Mouse (Mus musculus) midbrain, postnatal 0 days (tissue): ENCODE results near the gene Lypd6b. TPM values are rescaled to one million over a fixed set of nuclear protein-coding genes. Genes with fewer than 3 reads are reported as not detected.

ENCODE experiments used
- ATAC-seq: fragments of 200-750 bp; cut with Nextera tagmentation; 2 replicates; pipeline ENCODE4 v1.8.0; 2017; ENCODE audit warnings: moderate number of reproducible peaks, mild to moderate bottlenecking, moderate TSS enrichment, moderate library complexity; ENCODE audit not compliant: low FRiP score
- DNase-seq: peaks from one replicate; pipeline ENCODE4 v3.0.0-alpha.2; 2015; ENCODE audit warnings: low spot score
- H3K27ac ChIP-seq: fragments of 300-500 bp; sonication (generic); 2 replicates; pipeline ENCODE4 v1.5.1; 2014; ENCODE audit warnings: low read depth, mild to moderate bottlenecking, low read length, mixed read lengths
- H3K27me3 ChIP-seq: fragments of 300-500 bp; sonication (generic); 2 replicates; pipeline ENCODE4 v1.6.1; 2014; ENCODE audit warnings: low read length, control low read depth, mixed read lengths; ENCODE audit not compliant: insufficient read depth
- H3K36me3 ChIP-seq: fragments of 300-500 bp; sonication (generic); 2 replicates; pipeline ENCODE4 v1.6.1; 2014; ENCODE audit warnings: low read length, control low read depth, mixed read lengths; ENCODE audit not compliant: insufficient read depth
- H3K4me1 ChIP-seq: fragments of 300-500 bp; sonication (generic); 2 replicates; pipeline ENCODE4 v1.6.1; 2014; ENCODE audit warnings: mild to moderate bottlenecking, control low read depth, antibody characterized with exemption, low read length, mixed read lengths; ENCODE audit not compliant: insufficient read depth
- H3K4me2 ChIP-seq: fragments of 300-500 bp; sonication (generic); 2 replicates; pipeline ENCODE4 v1.6.1; 2014; ENCODE audit warnings: low read depth, mild to moderate bottlenecking, low read length, mixed read lengths; ENCODE audit not compliant: poor library complexity, severe bottlenecking
- H3K4me3 ChIP-seq: fragments of 300-500 bp; sonication (generic); 2 replicates; pipeline ENCODE4 v1.5.1; 2014; ENCODE audit warnings: low read depth, mild to moderate bottlenecking, low read length, moderate library complexity
- H3K9ac ChIP-seq: fragments of 300-500 bp; sonication (generic); replicated peaks from 2 replicates; pipeline ENCODE4 v1.6.1; 2014; ENCODE audit warnings: mild to moderate bottlenecking, low read length, moderate library complexity, mixed read lengths; ENCODE audit not compliant: poor library complexity, severe bottlenecking
- H3K9me3 ChIP-seq: fragments of 300-500 bp; sonication (generic); 2 replicates; pipeline ENCODE4 v1.6.1; 2016; ENCODE audit warnings: low read length, control low read depth
- CTCF ChIP-seq: IDR thresholded peaks from 2 replicates; pipeline ENCODE4 v1.5.1; 2016; ENCODE audit warnings: antibody characterized with exemption, mild to moderate bottlenecking
- WGBS: fragments of 180-500 bp; shearing (Covaris S2); extraction: QIAGEN DNeasy Blood & Tissue Kit; methylation state at CpG from one replicate; pipeline ENCODE4 v1.1.7; 2014; 5-methylcytosine and 5-hydroxymethylcytosine counted together
- polyA plus RNA-seq: library from polyadenylated mRNA; unstranded; fragments of >200 nt; fragmentation: Nextera tagmentation; extraction: Ambion mirVana; gene quantifications from 2 replicates; pipeline ENCODE4 v1.2.1, GENCODE M21; 2015
- total RNA-seq: library from RNA; depleted of rRNA; stranded (reverse); fragments of >200 nt; gene quantifications from 2 replicates; pipeline ENCODE4 v1.2.3, GENCODE M21; 2014

The Lypd6b gene
- total and polyA plus RNA-seq, 2 experiments from 2014 or later, result 18.6 to 28.1 TPM

- Histone ChIP-seq H3K36me3 (peaks cover 36% of the 10 kb centered on the region), H3K4me3 (no peak overlapping the region), H3K9ac (no peak overlapping the region), H3K9me3 (no peaks in the 10 kb centered on the region), H3K4me2 (no peak overlapping the region), H3K27me3 (no peaks in the 10 kb centered on the region), H3K4me1 (peaks cover 5% of the 10 kb centered on the region; the same call in 1 of the 2 replicates), H3K27ac (no peak overlapping the region)
- no peak for TF ChIP-seq CTCF
- peak; percentile 47 for DNase-seq
- ATAC-seq, result no peak
- 51% methylated on average over 2 of the region's 2 CpGs for WGBS
Observed at GRCm38 (mm10) chr2:49755054-49755453, 32.4 kb upstream of the Lypd6b start.

GRCm38 (mm10) chr2:49757616-49758015, 29.9 kb upstream of the Lypd6b start:
- peak; percentile 32 for DNase-seq
- Histone ChIP-seq H3K9me3 (no peaks in the 10 kb centered on the region), H3K4me2 (no peak overlapping the region), H3K9ac (no peak overlapping the region), H3K36me3 (peaks cover 50% of the 10 kb centered on the region), H3K27ac (no peak overlapping the region), H3K4me1 (peaks cover 5% of the 10 kb centered on the region; the same call in 1 of the 2 replicates), H3K4me3 (no peak overlapping the region), H3K27me3 (no peaks in the 10 kb centered on the region)
- WGBS, result 88% methylated on average over 7 of the region's 7 CpGs
- TF ChIP-seq CTCF, result no peak
- ATAC-seq, result no peak

- H3K4me2 ChIP-seq, result no peak overlapping the region
- 47% methylated on average over 7 of the region's 7 CpGs for WGBS
- peak; percentile 93 for TF ChIP-seq CTCF
- no peak overlapping the region for H3K27ac ChIP-seq
- H3K9me3 ChIP-seq, result no peaks in the 10 kb centered on the region
- H3K27me3 ChIP-seq, result no peaks in the 10 kb centered on the region
- ATAC-seq (peak; percentile 59), DNase-seq (peak; percentile 94)
- H3K4me1 ChIP-seq, result no peaks in the 10 kb centered on the region
- H3K36me3 ChIP-seq, result peaks cover 44% of the 10 kb centered on the region
- H3K9ac ChIP-seq, result no peak overlapping the region
- H3K4me3 ChIP-seq, result no peak overlapping the region
Observed at GRCm38 (mm10) chr2:49764331-49764946, 23.0 kb upstream of the Lypd6b start.

GRCm38 (mm10) chr2:49768916-49769315, 18.6 kb upstream of the Lypd6b start:
- H3K36me3 ChIP-seq, result peaks cover 36% of the 10 kb centered on the region

GRCm38 (mm10) chr2:49770440-49770839, 17.0 kb upstream of the Lypd6b start:
- Histone ChIP-seq H3K27me3 (no peaks in the 10 kb centered on the region), H3K4me1 (no peaks in the 10 kb centered on the region), H3K9me3 (no peaks in the 10 kb centered on the region), H3K27ac (no peak overlapping the region), H3K4me3 (no peak overlapping the region), H3K36me3 (peaks cover 38% of the 10 kb centered on the region), H3K9ac (no peak overlapping the region), H3K4me2 (no peak overlapping the region)
- 85% methylated on average over 5 of the region's 5 CpGs for WGBS
- no peak for ATAC-seq
- DNase-seq, result no peak
- no peak for TF ChIP-seq CTCF

More at GRCm38 (mm10) chr2:49768916-49769315, 18.6 kb upstream of the Lypd6b start:
- Histone ChIP-seq H3K4me1 (no peaks in the 10 kb centered on the region), H3K9me3 (no peaks in the 10 kb centered on the region), H3K27ac (no peak overlapping the region), H3K9ac (no peak overlapping the region), H3K4me3 (no peak overlapping the region), H3K4me2 (no peak overlapping the region), H3K27me3 (no peaks in the 10 kb centered on the region)
- 62% methylated on average over 2 of the region's 2 CpGs for WGBS
- ATAC-seq, result no peak
- no peak for TF ChIP-seq CTCF
- DNase-seq, result no peak

- no peak overlapping the region for H3K4me2 ChIP-seq
- TF ChIP-seq CTCF, result no peak
- no peak overlapping the region for H3K27ac ChIP-seq
- peaks cover 36% of the 10 kb centered on the region for H3K36me3 ChIP-seq
- no peak overlapping the region for H3K4me3 ChIP-seq
- no peak for ATAC-seq
- H3K4me1 ChIP-seq, result no peaks in the 10 kb centered on the region
- no peaks in the 10 kb centered on the region for H3K9me3 ChIP-seq
- no peak overlapping the region for H3K9ac ChIP-seq
- WGBS, result 74% methylated on average over 11 of the region's 11 CpGs
- DNase-seq, result no peak
- H3K27me3 ChIP-seq, result no peaks in the 10 kb centered on the region
Observed at GRCm38 (mm10) chr2:49771172-49771571, 16.3 kb upstream of the Lypd6b start.
